Mouse (Mus musculus) T-cell, adult 2 months (primary cell): ENCODE data around the gene Rxra.

ENCODE experiments used
- DNase-seq: peaks from one replicate; pipeline ENCODE4 v3.0.0; 2022; ENCODE audit warnings: low spot score

Gene Rxra

GRCm38 (mm10) chr2:27740091-27740608 lies 63.9 kb downstream of the Rxra start:
- DNase-seq: no peak

DNA sequence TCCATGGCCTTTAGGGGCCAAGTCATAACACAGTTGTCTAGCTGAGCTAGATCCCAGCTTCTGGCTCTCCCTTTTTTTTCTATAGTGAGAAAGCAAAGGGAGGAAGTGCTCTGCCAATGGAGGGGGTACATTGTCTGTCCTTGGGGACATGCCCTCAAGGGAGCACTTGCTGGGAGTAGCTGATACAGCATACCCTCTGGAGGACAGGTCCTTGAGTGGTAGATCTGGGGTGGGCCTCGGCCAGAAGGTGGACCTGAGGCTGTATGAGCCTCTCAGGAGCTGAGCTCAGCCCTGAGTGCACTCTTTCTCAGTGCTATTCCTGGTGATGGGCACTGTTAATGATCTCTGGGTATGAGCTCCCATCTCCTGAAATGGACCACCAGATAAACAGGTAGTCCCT lies 66.9 kb downstream of the Rxra start:
- no peak for DNase-seq

GRCm38 (mm10) chr2:27743863-27744611 lies 67.8 kb downstream of the Rxra start:
- no peak for DNase-seq

DNA sequence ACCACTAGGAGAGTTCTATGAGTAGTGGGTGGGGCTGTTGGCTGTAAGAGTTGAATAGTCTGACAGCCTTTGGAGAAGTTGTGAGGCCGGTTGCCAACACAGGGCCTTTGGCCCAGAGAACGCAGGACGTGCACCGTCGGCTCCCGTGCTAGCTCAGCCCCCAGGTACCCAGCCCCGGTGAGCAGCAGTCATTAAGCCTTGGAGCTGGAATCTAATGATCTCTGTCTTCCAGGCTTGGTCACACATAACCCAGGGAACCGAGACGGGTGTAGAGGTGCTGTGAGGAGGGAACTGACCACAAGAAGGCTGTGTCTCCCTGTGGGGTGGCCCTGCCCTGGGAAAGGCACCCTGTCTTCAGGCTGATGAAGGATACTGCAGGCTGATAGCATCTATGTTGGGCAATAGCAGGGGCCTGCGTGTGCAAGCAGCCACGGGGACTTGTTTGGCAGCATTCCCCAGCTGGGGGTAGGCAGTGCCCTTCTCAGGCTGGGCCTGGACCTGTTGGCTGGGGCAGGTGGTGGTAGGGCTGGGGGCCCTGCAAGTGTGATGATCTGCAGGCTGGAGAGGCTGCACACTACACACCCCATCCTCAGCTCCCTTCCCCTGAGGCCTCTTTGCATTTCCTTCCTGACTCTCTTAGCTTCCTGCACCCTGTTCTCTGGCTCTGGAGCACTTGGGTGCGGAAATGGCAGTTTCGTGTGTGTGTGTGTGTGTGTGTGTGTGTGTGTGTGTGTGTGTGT lies 68.5 kb downstream of the Rxra start:
- DNase-seq: peak; percentile 15

GRCm38 (mm10) chr2:27745673-27746620 lies 69.7 kb downstream of the Rxra start:
- DNase-seq: no peak

DNA sequence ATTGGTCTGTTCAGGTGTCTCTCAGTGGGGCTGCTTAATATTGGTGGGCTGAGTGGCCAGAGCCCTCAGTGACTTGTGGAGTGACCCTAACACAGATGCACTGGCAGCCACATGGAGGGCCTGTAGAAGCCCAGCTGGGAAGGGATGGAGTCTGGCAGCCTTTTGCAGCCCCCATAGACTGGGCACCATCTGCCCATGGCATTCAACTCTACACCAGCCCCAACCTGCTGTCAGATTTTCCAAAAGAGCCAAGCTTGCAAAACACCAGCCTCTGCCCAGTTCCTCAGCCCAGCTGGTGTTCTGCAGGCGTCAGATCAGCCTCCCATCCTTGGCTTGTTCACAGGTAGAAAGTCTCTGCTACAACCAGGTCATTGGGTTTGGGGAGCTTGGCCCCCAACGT lies 70.6 kb downstream of the Rxra start:
- DNase-seq: no peak

GRCm38 (mm10) chr2:27748984-27749383 lies 72.7 kb downstream of the Rxra start:
- DNase-seq: no peak

- DNase-seq: no peak
Observed at GRCm38 (mm10) chr2:27750399-27751134, 74.3 kb downstream of the Rxra start.

DNA sequence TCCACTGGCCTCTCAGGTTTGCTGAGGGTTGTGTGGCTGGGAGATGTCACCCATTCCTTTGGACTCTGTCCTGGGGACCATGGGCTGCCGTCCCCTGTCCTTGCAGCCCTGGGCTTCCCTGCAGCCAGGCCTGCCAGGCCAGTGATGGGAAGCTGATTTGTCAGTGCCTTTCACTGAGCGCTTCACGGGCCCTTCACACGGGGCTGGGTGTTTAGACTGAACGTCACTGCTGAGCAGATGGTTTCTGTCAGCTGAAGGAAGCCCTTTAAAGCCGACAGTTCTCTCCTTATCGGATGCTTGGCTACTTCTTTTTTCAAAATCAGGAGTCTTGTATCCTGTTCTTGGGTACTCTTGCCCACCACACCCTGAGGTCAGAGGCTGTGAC lies 74.9 kb downstream of the Rxra start:
- DNase-seq: no peak

GRCm38 (mm10) chr2:27751803-27752202 lies 75.6 kb downstream of the Rxra start:
- no peak for DNase-seq

DNA sequence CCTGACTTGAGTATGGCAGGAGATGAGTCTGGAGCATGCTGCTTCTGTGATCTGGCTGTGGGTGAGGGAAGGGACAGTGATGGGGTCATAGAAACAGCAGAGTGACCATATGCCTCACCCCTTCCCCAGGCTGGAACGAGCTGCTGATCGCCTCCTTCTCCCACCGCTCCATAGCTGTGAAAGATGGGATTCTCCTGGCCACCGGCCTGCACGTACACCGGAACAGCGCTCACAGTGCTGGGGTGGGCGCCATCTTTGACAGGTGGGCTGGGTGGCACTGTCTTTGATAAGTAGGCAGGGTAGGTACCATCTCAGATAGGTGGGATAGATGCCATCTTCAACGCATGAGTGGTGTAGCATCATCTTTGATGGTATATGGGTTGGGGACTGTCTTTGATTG lies 77.9 kb downstream of the Rxra start:
- DNase-seq: no peak

DNA sequence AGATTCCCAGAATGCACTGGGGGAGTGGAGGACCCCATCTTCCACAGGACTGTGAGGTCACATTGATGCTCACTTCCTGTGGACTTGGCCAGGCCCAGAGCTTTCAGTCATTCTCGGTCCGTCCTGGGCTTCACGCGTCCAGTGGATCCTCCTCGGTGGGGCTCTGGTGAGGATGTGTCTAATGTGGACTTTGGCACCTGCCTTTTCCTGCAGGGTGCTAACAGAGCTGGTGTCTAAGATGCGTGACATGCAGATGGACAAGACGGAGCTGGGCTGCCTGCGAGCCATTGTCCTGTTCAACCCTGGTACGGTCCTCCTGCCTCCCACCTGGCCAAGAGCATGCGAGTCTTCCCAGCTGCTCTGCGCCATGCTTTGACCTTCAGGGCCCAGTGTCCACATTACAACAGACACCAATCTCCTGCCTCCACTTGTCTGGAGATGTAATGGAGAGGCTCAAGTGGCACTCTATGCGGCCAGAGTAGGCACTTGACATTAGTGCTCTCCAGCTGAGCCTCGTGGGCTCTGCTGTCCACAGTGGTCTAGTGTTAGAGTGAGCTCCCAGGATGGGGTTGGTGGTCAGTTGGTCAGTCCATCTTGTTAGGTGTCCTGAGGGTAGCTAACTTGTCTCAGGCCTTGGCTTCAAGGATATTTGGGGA lies 79.9 kb downstream of the Rxra start:
- DNase-seq: no peak

- no peak for DNase-seq
Observed at GRCm38 (mm10) chr2:27758414-27759301, 82.4 kb downstream of the Rxra start.

DNA sequence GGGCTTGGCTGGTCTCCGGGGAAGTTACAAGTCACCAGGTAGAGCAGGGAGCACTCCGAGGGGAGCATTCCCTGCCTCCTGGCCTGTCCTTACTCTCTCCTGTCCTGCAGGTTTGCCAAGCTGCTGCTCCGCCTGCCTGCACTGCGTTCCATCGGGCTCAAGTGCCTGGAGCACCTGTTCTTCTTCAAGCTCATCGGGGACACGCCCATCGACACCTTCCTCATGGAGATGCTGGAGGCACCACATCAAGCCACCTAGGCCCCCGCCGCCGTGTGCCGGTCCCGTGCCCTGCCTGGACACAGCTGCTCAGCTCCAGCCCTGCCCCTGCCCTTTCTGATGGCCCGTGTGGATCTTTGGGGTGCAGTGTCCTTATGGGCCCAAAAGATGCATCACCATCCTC lies 83.2 kb downstream of the Rxra start:
- no peak for DNase-seq

- DNase-seq: no peak
Observed at GRCm38 (mm10) chr2:27761260-27761995, 85.2 kb downstream of the Rxra start.

DNA sequence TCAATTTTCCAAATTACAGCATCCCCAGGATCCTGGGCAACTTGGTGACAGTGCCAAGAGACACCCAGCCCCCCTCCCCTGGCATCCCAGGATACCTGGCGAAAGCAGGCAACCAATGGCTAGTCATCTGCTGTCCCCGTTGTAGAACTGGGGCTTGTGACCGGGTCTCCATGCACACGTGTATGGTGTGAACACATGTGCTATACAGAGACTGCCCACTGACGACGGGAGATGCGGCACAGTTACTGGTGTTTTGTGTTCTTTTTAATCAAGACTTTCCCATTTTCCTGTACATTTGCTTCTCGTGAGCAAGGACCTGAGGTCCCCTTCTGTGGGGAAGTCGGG lies 85.7 kb downstream of the Rxra start:
- no peak for DNase-seq

- no peak for DNase-seq
Observed at GRCm38 (mm10) chr2:27762509-27762908, 86.3 kb downstream of the Rxra start.

DNA sequence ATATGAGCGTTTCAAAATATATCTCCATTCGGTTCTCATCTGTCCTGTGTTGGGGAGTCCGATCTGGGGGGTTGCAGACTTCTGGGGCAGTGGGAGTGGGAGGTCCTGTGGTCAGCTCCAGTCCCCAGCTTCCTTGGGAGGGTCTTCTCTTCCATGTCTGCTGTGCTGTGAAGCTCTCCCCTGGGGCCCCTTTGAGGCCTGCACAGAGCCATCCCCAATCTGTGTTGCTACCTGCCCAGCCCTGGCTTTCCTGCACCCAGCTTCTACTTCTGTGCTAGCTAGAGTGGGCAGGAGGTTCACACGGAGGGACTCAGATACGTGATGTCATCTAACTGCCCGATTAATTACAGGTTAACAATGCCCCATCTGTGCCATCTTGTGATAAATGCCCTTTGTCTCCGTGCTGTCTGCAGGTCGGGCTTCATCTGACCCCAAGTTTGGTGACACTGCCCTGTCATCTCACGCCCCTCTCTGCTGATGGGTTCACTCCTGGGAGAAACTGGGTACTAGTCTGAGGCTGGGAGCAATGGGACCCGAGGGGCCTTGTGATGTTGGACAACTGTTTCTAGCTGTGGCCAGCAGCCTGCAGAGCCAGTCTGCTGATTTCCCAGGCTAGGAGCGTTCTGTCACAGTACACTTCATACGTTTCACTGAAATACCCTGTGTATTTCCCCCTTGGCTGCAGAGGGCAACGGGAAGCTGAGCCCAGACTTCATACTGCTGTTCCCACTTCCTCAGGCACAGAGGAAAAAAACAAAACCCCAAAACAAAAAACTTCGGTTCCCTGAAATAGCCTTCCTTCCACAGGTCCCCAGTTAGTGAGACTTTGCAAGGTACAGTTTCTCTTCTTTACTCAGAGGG lies 86.9 kb downstream of the Rxra start:
- DNase-seq: no peak
